Mouse (Mus musculus) adrenal gland, adult 2 months (tissue): Measurements from ENCODE around the gene Tor1b. TPM values are rescaled to one million over a fixed set of nuclear protein-coding genes. Genes with fewer than 3 reads are reported as not detected.
A peak's percentile ranks its signal among the peaks of the same experiment; 100 is the strongest.
"Not testable (repeated sequence)": the region's sequence is repeated elsewhere in the genome, so short reads cannot be mapped to it uniquely, and the experiment has no call there.

ENCODE experiments used
- DNase-seq: peaks from one replicate; pipeline ENCODE4 v3.0.0; 2021
- polyA plus RNA-seq: library from polyadenylated mRNA; depleted of rRNA; stranded (reverse); fragments of >200 nt; gene quantifications from 2 replicates; pipeline ENCODE4 v1.2.3, GENCODE M21; 2012
- total RNA-seq, 2 experiments: library from RNA; stranded (reverse); gene quantifications; 2 replicates each; pipeline ENCODE4 v1.2.3; 2021

Gene Tor1b
- total and polyA plus RNA-seq, 3 experiments, result 49.6 to 81.7 (median 51.2) TPM

- DNase-seq, result no peak
Measured at GRCm38 (mm10) chr2:30931922-30932321, 20.8 kb upstream of the Tor1b start.

- no peak for DNase-seq
Measured at GRCm38 (mm10) chr2:30933032-30933431, 19.7 kb upstream of the Tor1b start.

- DNase-seq, result peak; percentile 75
Measured at GRCm38 (mm10) chr2:30933917-30934450, 18.8 kb upstream of the Tor1b start.

- no peak for DNase-seq
Measured at GRCm38 (mm10) chr2:30936808-30937207, 16.0 kb upstream of the Tor1b start.

GRCm38 (mm10) chr2:30937731-30938130 is 15.0 kb upstream of the Tor1b start:
- DNase-seq, result no peak

- DNase-seq, result no peak
Measured at GRCm38 (mm10) chr2:30938574-30938991, 14.2 kb upstream of the Tor1b start.

- DNase-seq, result no peak
Measured at GRCm38 (mm10) chr2:30941586-30941985, 11.2 kb upstream of the Tor1b start.

- not testable (repeated sequence) for DNase-seq
Measured at GRCm38 (mm10) chr2:30942116-30942515, 10.6 kb upstream of the Tor1b start.

GRCm38 (mm10) chr2:30942603-30943011 is 10.2 kb upstream of the Tor1b start:
- peak; percentile 71 for DNase-seq

GRCm38 (mm10) chr2:30952457-30952823 is 319 bp upstream of the Tor1b start:
- no peak for DNase-seq

GRCm38 (mm10) chr2:30954797-30955196 is 2.0 kb downstream of the Tor1b start:
- DNase-seq, result no peak

GRCm38 (mm10) chr2:30957511-30957910 is 4.8 kb downstream of the Tor1b start:
- DNase-seq, result no peak

GRCm38 (mm10) chr2:30958726-30959125 is 6.0 kb downstream of the Tor1b start:
- DNase-seq, result no peak

GRCm38 (mm10) chr2:30959856-30960255 is 7.1 kb downstream of the Tor1b start:
- DNase-seq, result peak; percentile 70

GRCm38 (mm10) chr2:30962570-30963254 is 10.0 kb downstream of the Tor1b start:
- peak; percentile 70 for DNase-seq

- DNase-seq, result no peak
Measured at GRCm38 (mm10) chr2:30965627-30966026, 12.9 kb downstream of the Tor1b start.

GRCm38 (mm10) chr2:30966826-30967225 is 14.1 kb downstream of the Tor1b start:
- DNase-seq, result no peak

GRCm38 (mm10) chr2:30967352-30968327 is 14.9 kb downstream of the Tor1b start, which contains the start of gene Tor1a:
Gene Tor1a (minus strand): TSS chr2:30967933.
- DNase-seq, result peak; percentile 93

GRCm38 (mm10) chr2:30981790-30982513 is 29.2 kb downstream of the Tor1b start, which contains the start of the genes BC005624 and Usp20:
Gene BC005624 (minus strand): TSS chr2:30982201.
Gene Usp20 (plus strand): TSS chr2:30982279.
- peak; percentile 100 for DNase-seq

- DNase-seq, result no peak
Measured at GRCm38 (mm10) chr2:30983024-30983423, 30.3 kb downstream of the Tor1b start.

GRCm38 (mm10) chr2:30985111-30986020 is 32.6 kb downstream of the Tor1b start:
- DNase-seq, result peak; percentile 94
